Mouse (Mus musculus) thymus, postnatal 36 days (tissue): ENCODE measurements around the gene Il16.

ENCODE experiments used
- DNase-seq, 2 experiments: peaks; one replicate each; pipeline ENCODE4 v3.0.0; 2022; ENCODE audit warnings: mixed read lengths in 2 of 2

Gene Il16

DNA sequence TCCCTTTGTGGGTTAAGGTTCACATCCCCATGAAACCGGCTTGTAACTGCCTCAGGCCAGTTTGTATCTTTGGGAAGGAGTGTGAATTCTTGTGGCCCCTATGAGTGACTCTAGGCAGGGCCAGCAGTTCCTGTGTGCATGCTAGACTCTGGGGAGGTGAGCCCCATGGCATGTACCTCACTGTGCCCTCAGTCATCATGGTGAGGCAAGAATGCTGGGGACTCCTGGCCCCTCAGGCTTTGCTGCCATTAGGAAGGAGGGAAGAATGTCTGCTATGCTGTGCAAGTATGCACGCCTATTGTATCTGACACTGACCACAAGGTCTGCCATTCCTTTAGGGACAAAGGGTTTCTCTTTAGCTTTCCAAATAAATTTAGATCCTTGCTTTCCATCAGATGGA, 104.4 kb downstream of the Il16 start:
- no peak for DNase-seq

DNA sequence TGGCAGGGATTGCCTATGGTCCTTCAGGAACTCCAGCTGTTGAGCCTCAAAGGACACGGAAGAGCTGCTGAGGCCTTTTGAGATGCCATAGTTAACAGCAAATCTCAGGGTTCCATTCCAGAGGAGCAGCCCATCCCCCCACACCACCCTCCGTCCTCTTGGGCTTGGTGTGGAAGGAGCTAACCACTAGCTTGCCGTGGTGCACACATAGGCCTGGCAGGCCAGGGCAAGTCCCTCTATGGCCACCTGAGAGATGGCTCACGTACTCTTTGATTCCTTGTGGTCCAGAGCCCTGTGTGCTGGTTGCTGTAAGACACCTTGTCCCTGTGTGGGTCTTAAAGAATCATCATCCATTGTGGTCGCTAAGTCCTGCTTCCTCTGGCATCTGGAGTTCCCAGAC, 104.9 kb downstream of the Il16 start:
- no peak for DNase-seq

DNA sequence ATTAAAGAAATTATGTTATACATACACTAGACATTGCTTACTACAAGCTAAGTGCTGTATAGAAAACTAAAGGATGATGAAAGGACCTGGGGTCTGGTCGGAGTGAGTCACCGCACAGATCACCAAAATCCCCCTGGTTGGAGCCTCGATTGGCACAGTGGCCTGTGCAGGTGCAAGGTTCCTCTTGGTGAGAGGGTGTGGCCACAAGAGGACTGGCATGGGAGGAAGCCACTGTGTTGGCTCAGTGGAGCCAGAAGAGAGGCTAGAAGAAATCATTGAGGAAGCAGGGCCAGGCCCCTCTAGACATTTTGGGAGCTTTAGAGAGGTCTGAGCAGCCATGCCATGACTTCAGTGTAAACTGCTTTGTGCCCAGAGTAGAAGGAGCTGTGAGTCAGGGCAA, 106.4 kb downstream of the Il16 start:
- DNase-seq = no peak

DNA sequence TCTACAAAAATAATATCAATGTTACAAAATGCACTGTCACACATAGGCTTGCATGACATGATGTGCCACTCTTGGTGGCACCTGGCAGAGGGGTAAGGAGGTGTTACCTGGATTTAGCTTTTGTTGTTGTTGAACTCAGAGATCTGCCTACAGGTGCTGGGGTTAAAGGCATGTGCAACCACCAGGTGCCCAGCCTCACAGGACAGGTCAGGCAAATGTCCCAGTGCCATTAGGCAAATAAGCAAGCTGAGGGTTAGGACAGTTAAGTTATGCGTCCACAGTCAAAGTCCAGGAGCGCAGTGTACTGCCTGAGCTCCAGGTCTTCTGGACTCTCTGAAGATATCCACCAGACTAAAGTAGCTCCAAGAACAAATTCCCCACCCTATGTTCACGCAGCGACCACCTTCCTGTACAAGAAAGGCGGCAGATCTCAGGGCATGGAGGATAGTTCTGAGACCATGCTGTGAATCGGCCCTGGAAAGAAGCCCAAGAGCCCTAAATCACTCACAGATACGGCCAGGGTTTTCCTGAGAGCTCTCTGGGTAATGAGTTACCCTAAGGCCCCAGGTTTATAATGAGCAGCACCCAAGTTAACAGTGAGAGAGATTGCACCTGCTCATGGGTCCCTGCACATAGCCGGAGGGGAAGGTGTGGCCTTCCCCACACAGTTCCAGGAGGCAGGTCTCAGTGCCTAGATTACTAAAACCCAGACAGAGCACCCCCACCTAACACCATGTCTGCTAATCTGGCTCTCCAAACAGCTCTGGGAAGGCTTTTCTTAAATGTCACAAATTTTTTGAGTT, 107.5 kb downstream of the Il16 start:
- no peak for DNase-seq

DNA sequence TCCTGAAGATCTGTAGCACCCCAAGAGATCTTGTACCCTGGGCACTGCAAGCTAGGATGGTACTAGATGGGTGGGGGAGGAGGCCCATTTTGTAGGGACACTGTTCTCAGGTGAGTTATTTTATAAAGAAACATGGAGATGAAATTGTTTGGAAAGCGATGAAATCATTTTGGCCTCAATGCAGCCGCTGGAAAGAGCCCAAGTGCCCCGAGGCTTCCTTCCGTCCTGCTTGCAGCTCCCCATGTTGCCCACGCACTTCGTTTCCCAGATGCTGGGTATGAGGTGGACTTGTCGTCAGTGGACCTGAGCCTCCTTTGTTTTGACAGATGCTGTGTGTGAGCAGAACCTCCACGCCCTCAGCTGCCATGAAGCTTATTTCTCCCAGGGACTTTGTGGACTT, 109.1 kb downstream of the Il16 start:
- DNase-seq = no peak

DNA sequence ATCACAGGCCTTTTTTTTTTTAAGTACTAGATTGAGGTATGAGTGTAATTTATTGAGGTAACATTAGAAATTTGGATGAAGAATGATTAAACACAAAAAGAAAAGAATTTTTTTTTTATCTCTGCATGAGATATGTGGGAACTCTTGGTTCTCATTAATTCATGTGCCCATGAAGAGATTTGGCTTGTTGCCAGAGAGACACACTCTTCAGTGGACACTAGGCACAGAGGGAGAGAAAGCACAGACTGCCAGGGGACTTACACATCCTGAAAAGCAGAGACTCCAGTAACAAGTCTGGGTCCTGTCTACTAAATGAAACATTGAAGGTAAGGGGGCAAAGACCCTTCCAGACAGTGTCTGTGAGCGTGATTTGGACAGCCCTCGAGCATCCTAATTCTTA, 109.8 kb downstream of the Il16 start:
- no peak for DNase-seq

DNA sequence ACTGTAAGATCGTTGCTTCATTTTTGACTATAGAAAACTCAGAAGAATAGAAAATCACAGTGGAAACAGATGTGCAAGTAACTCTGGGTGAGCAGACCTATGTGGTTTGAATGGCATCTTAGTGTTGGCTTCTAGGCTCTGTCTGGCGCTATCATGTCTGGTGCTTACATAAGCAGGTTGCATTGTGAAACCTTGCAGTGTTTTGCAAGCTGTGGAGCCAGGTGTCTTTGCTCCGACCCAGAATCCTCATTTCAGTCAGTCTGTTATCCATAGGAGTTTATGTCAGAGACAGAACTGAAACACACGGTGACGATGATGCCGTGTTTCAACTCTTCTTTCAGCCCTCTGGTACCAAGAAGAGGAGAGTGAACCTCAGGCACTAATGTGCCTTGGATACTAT, 111.7 kb downstream of the Il16 start:
- DNase-seq = no peak

DNA sequence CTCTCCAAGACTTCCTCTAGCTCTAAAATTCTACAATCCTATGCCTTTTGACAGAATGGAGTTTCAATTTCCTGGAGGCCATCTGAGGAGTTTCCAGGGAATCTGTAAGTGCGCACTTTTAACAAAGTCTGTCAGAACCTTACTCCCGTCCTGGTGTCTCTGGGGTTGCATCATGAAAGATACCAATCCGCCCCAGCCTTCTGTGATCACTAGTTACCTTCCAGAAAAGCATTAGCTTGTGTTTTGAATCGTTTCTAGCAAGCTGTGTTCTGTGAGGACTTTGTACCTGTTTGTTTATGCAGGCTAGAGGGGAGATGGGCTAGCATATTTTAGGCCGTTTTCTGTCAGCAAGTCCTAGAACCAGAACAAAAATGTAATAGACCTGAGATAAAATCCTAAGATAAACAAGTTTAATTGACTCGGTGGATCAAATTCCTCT, 112.8 kb downstream of the Il16 start:
- no peak for DNase-seq

DNA sequence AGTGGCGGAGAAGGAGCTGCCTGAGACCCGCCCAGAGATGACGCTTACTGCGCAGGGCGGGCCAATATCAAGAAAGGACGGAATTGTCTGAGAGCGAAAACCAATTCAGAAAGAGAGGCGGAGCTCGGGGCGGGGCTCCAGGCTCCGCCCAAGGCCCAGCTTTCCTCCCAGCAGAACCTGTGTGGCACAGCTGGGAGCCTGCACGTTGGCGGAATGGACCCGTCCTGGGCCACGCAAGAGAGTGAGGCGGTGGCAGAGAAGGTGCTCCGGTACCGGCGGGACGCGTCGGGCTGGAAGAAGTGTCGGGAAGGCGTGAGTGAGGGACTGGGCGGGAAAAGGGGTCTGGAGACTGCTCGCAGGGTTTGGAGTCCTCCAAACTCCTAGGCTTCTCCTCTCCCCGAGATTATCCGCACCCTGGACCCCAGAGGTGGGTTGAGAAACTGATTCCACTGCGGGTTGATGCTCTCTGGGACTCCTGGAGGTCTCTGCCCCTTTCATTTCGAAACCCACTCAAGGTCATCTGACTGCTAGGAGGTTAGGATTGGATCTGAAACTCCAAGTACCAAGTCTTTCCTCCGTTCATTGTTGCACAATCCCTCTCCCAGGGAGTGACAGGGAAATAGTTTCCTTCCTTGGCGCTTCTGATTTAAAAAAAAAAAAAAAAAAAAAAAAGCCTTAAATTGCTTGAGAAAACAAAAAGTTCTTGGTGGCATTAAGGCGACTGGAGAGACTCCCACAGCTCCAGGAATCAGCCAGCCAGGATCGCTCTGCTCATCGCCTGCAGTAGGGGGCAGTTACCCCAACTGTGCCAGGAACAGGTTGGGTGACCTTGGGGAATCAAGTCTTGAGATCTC, 113.5 kb downstream of the Il16 start, which contains the start of gene Stard5:
Gene Stard5, plus strand, starts transcription at position 132 of the 854 bp plus-strand sequence.
- peak; percentile 92 to 94 for DNase-seq

DNA sequence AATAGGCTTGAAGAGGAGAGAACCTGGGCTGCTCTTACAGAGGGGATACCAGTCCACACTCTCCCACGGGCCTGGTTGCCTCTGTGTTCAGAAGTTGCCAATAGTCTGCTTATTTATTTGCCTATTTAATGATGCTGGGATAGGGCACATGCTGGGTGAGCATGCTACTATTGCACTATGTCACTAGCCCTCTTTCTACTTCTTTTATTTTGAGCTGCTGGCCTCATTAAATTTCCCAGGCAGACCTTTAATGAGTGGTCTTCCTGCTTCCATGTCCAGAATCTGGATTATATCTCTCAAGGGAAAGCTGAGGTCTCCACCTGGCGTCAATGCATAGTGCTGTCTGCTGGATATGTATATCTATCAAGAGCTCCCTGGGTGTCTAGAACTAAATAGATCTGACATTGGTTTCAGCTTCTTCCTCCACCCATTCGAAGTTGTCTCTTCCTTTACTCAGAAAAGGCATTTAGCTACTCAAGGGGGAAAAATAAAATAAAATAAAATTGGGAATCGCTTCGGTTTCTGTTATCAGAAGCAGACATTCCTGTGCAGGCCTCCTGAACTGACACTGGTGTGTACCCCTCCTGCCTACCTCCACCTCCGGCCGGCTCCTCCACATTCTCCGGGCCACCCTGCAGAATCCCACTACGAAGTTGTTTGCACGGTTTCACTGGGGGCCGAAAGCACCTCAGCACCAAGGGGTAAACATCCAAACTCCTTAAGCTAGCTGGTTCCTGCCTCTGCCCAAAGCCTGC, 114.3 kb downstream of the Il16 start:
- DNase-seq = no peak

DNA sequence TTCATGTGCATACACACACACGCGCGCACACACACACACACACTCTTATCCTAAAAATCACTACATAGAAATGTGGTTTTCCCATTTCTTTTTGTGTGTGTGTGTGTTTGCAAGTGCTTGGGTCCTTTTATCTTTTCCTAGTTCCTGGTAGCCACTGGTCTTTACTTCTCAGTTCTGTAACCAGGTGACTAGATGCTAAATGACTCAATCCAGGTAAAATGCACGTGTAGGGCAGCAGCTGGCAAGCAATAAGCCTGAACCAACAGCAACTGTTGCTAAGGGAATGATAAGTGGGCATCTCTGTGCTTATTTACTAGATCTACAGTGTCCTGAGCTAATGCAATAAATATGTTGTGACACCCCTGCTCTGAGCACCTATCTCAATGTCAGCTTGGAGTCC, 118.2 kb downstream of the Il16 start:
- DNase-seq = no peak

DNA sequence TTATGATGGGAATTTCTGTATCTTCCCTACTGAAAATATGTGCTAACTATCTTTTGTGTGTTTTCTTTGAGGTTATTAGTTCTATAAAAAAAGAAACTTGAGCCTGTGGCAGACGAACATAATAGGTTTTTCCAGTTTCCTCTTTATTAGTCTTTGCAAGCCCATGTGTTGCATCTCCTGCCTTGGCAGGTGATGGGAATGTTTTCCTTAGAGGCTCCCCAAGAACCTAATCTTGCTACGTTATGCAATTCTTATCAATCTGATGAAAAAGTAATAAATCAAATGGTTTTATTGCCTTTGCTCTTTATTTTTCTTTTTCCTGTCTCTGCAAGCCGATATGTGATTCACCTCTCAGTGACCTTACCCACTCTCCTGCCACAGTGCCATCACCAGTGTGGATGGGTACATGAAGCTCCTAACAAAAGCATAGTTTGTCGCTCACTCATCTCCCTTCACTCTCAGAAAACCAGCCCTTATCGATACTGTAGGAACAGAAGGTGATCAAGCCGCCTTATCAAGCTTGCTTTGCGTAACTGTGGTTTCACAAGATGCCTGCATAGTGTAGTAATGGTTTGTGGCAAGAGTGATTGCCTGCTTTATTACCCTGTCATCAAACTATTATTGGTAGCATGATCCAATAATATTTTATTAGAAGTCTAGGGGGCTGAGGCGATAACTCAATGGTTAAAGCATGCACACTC, 118.8 kb downstream of the Il16 start:
- DNase-seq = no peak

DNA sequence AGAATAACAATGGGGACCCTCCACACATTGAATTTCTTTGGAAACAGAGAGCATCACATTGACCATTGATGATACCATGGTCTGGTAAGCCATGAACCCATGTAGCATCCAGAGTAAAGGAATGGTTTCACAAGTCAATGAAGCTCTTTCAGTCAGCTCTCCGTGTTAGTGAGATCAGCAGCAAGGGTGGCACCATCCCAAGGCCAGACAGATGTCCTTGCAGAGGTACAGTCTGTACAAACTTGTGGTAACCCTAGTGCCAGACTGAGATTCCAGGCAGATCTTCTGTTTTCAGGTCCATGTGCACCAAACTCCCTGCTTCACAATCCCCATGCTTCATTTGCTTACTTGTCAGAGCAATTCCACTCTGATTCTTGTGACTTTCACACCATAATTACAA, 121.5 kb downstream of the Il16 start:
- DNase-seq = no peak

DNA sequence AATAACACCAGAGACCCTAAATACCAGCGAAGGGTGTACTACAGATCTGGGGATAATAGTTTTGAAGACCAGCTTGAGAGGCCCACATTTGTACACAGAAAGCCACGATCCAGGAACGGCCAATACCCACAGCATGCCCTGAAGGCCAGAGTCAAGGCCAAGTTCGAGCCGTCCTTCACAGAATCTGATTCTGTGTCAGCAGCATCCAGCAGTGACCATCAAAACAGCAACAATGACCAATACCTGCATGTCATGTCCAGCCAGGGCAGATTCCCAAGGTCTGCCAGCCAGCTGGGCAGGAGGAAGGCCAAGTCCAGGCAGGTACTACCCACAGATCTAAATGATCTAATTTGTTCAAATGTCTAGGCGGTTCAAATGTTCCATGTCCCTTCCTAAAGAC, 122.9 kb downstream of the Il16 start:
- DNase-seq = no peak

DNA sequence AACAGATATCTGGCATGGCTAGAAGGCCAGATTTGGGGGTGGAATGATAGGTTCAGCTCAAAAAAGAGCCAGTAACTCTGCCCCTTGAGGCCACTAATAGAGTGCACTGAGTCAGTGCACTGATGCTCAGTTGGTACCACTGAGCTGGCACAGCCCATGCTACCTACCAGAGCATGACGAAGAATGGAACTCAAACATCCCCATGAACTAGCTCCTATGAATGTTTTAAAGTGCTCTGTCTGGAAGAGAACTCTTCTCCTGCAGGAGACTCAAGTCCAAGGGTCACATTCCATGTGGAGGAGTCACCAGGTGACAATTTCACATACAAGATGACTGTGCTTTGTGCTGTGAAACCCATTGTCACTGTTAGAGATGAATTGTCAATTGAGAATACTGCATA, 126.8 kb downstream of the Il16 start:
- DNase-seq = no peak

DNA sequence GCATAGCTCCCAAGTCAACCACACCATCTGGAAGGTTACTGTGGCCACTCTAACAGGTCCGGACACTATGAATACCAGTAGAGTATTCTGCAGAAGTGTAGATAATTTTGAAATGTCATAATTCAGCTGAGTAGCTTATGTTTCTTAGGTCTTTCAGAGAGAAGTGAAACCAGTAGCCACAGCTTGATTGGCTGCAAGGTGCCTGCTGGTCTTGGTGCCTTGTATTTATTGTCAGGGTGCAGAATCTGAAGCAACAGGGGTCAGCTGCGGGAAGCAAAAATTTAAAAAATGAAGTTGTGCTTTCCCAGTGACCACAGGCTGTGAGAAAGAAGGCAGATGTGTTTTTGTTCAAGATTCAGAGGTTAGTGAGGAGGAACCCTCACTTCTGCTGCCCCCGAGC, 129.3 kb downstream of the Il16 start:
- no peak for DNase-seq

DNA sequence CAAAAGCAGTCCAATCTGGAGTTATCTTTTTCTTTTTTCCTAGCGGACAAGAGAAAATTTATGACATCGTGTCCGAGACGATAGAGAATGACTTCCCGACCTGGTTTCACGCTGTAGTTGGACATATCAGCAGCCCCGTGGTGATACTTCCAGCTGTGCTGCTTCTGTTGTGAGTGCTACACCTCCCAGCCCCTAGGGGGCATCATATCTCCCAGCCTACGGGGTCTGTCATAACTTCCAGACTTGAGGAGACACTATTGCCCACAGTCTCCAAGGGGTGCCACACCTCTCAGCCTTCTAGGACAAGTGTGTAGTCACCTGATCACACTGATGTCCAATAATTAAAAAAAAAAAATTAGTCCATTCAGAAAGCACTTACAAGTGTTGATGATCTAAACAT, 129.7 kb downstream of the Il16 start:
- peak in 1 of 2 experiments; percentile 32 for DNase-seq

DNA sequence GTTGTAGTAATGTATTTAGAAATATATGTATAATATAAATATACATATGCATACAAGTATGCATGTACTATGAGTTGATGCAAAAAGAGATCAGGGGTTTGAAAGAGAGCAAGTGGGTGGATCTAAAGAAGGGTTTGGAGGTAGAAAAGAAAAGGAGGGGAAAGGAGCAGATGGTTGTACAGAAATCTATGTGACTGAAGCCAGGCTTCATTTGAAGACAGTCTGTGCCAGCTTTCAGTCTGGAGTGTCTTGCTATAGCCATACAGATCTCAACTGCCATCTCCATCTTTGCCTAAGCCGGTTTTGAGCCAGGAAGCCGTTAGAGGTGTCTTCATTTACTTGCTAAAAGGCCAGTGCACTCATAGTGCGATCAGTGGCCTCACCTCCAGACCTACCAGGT, 130.3 kb downstream of the Il16 start:
- no peak for DNase-seq

DNA sequence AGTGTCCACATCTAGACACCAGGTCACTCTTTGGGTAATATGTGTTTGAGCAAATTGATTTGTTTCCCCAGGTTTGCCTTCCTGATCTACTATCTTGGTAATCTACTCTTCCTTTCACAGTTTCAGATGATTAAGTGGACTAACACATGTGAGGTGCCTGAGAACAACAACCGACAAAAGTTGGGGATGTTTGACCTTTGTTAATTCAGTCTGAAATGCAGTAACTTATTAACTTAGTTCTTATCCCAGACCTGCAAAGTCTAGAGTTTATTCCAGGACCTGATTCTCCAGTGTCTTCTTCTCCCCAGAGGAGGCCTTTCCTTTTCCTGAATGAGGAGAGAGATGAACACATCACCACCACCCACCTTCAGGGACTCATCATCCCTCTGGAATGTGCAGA, 133.6 kb downstream of the Il16 start:
- no peak for DNase-seq

DNA sequence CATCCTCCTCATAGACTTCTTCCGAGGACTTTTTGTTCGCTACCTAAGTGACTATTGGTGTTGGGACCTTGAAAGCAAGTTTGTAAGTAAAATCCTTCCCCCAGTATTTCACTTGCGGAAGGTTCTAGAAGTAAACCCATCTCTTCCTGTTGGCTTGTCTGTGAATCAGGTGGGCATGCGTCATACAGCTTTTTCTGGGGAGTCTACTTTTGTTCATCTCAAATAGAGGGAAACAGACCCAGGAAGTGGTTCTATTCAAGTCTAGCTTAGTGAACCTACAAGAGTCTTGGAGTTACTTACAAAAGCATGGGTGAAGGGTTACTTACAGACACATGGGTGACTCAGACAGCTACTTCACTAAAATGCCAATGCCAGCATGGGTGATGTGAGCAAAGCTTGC, 135.6 kb downstream of the Il16 start:
- no peak for DNase-seq

DNA sequence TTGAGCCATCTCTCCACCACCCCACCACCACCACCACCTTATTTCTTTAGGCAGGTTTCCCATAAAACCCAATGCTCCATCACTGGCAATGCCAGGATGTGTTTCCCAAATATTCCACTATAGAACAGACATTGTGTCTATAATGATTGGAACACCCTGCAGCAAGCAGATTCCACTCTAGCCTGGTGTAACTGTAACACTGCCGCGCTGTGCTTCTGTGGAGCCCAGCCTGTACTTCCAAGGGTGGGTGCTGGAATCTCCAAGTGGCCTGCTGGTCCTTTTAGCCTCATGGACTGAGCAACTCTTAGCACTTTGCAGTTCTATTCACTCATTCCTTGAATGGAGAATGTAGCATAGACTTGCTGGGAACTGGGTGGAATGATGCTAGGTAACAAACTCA, 138.7 kb downstream of the Il16 start:
- DNase-seq = no peak

DNA sequence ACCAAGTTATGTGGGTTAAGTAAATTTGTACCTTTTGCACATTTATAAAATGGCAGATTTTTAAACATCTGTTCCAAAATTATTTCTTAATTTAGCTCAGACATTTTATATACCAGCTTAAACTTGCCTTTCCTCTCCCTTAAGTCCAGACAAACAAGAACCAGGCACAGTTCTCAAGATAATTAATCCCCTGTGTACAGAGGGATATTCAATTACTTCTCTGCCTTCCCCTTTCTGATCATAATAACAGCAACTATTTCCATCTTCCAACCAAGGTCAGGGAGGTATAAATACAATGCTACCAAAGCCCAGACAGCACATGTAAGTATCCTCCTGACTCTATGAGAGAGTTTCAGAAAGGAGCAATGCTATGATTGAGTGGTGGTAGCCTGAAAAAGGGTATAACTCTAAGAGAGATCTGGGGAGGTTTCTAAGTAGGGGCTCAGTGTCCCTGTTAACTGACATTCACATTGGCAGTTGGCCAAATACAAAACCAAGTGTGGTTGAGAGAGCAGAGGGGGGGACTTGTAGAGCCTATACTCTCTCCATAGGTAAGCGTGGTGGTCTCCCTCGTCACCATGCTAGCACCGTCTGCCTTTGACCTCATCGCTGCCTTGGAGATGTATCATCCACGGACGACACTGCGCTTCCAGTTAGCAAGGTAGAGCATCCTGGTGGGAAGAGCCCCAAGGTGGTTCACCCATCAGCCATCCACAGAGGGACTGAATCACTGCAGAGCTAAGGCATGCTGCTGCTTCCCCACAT, 141.2 kb downstream of the Il16 start:
- DNase-seq = no peak
